Mouse (Mus musculus): ENCODE results near the gene Zbtb4.

Zbtb4 gene

DNA sequence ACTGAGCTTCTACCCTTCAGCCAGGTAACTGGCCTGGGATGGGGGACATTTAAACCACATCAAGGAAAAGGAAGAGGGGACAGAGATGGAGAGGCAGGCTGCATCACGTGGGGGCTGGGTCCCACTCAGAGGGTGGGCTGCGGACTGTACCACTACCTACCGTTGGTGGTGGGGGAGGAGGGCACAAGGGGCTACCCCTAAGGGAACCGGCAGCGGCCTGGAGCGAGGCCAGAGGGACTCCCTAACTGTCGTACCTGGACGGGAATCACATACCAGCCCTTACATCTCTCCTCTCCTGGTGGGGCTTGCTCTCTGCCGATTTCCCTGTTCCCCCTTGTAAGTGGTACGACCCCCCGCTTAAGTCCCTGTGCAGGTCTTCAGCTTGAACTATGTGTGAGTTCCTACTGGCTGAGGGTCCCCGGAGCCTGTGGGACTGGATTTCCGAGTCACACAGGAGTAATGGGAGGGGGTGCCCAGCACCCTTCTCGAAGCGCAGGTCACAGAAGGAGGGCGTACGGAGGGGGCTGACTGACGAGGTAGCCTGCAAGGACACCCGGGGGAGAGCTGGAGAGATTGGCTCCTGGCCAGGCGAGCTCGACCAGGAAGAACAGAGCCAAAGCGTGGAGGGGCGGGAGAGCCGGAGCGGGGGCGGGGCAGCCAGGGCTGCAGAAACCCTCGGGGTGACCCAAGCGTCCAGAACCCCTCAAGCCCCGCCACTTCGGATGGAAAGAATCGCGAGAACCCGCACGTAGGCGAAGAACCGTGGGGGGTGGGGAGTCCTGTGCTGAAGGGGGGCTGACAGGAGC, 34.9 kb downstream of the Zbtb4 start:
- no peak for DNase-seq (ENCODE audit: low spot score)

DNA sequence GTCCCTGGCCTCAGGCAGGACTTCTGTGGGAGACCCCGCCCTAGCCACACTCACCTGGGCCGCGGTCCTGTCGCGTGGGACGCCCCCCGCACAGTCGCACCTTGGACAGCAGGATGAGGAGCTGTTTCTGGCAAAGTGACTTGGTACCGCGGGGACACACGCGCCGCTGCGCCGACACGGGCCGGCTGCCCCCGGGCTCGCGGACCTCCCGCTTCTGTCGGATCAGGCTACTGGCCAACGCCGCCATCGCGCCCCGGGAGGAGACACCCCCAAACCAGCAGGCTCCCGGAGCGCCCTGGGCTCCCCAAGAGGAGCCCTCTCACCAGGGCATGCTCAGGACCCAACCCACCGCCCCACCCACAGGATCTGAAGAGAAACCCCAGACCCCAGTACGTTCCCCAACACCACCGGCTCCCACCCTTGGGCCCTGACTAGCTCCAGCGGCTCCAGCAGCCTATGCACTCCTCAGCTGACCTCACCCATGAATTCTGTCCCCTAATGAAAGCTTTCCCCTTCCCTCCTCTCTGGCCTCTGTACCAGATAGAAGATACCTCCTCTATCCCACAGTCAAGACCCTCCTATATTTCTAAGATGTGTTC, 35.8 kb downstream of the Zbtb4 start, which contains the start of gene Fgf11:
Gene Fgf11 (minus strand): TSS at position 479 of the 599 bp plus-strand sequence.
- DNase-seq (ENCODE audit: low spot score): no peak

DNA sequence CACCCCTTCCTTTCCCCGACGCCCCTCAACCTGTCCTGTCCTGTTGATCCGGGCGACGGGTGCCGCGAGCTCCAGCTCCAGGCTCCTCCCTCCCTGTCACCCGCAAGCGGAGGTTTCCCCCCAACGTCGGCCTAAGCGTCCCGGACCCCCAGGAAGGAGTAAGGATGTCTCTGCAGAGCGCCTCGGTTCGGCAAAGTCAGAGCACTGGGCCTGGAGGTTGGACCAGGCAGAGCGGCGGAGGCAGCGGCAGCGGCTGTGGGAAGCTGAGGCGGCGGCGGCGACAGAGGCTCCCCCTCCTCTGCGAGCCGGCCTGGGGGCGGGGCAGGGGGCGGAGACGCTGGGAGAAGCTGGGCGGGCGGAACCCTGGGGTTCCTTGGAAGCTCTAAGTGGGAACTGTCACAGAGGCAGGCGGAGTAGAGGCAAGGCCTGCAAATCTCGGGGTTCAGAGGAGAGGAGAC, 37.0 kb downstream of the Zbtb4 start:
- no peak for DNase-seq (ENCODE audit: low spot score)

DNA sequence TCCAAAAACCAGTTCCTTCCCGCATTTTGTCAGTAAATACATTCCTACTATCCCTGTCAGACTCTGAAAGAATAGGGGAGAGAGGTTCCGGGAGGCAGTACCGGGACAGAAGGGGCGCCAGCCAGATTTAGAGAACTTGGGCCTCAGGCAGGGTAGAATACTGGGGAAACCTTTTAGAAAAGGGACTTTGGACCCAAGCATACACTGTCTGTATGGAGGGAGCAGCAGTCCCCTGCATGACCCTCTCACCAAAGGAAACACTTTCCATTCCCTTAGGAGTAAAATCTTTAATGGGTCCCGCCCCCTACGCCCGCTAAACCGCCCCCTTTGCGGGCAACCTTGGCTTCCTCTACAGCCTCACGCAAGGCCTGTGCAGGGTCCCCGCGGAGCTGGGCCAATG, 37.6 kb downstream of the Zbtb4 start:
- DNase-seq (ENCODE audit: low spot score): no peak

DNA sequence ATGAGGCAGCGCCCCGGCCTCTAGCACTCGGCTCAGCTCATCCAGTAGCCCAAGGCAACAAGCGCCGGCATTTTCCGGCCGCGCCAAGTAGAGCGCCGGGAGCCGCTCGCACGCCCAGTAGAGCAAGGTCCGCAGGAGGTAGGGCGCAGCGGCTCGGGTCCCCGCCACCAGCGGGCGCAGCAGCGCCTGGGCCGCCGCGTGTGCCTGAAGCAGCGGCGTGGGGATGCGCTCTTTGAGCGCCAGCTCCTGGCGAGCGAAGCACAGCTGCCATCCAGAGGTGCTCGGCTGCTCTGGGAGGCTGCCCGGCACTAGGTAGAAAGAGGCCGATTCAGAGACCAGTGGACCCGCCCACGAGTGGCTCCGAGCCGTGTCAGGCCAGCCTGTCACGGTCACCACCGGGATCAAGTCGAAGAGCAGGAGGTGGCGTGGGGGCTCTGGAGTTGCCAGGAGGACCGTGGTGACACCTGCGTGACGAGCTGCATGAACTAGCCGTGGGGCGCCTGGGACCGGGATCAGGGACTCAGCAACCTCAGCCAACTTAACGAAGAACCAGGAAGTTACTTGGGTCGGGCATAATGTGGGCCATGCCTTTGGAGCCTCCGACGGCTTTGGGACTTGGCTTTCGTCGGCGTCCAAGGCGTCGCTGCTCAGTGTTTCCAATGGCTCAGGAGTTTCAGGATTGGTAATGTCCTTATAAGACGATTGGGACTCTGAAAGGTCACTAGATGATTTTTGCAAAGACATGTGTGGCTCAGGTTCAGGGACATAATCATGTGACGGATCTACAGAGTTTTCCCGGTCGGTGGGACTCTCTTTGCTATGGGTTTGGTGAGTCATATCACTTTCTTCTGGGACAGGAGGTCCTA, 38.3 kb downstream of the Zbtb4 start:
- DNase-seq (ENCODE audit: low spot score): peak; percentile 55

DNA sequence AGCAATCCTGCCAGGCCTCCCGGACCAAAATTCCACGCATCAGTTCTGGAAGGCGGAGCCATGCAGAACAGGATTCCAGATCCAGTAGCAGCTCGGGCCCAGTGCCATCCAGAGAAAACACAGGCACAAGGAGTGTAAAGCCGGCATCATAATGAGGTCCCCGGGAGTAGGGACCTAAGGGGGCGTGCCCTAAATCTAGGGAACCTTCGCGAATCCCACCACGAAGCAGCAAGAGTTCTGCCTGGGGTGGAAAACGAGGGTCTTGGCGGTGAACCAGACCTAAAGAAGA, 38.9 kb downstream of the Zbtb4 start:
- DNase-seq (ENCODE audit: low spot score): no peak

DNA sequence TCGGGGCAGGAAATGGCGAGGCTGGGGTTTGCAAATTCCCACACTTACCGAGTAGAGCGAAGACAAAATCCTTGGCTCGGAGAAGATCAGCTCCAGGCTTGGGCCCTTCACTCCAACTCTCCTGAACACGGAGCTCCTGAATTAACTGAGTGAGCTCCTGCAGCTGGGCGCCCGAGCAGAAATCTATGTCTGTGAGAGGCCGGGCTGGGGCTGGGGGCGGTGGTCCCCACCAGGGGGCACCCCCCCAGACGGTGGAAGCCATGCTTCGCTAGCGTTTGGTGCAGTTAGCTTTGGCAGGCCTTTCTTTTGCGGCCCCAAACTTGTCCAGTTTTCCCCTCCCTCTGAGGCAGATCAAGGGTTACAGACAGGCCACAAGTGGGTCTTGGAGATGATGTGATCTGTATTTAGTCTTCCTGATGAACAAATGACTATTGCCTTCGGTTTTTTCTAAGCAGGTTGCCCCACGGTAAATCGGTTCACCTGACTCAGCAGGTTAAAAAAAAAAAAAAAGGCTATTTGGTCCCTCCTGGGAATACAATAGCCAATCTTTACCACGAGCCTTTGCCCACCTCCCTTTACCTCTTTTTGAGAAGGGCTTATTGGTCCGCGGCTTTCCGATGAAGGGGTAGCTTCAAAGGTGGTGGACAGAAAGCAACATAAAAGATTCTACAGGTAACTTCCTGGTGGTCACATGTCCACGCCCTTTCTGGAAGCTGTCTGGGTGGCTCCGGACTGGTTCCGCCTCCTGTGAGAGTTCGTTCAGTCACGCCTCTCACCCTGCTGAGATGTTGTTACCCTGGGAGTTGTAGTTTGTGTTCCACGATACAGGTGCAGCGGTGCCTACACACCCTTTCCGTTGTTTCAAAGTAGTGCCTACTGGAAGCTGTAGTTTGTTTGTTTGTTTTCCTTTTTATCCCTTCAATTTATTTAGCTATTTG, 39.5 kb downstream of the Zbtb4 start, which contains the start of gene Tmem102:
Gene Tmem102 (minus strand): TSS at position 653 of the 938 bp plus-strand sequence.
- DNase-seq (ENCODE audit: low spot score): no peak

DNA sequence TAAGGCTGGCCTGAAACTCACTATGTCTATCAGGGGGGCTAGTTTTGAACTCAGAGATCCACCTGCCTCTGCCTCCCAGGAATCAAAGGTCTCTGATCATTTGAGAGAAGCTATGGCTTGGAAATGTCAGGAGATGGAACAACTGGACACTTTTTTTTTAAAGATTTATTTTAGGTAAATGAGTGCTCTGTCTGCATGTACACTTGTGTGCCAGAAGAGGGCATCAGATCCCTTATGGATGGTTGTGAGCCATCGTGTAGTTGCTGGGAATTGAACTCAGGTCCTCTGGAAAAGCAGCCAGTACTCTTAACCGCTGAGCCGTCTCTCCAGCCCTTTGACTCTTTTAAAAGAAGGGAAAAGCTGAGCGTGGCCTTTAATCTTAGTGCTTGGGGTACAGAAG, 40.7 kb downstream of the Zbtb4 start:
- no peak for DNase-seq (ENCODE audit: low spot score)

DNA sequence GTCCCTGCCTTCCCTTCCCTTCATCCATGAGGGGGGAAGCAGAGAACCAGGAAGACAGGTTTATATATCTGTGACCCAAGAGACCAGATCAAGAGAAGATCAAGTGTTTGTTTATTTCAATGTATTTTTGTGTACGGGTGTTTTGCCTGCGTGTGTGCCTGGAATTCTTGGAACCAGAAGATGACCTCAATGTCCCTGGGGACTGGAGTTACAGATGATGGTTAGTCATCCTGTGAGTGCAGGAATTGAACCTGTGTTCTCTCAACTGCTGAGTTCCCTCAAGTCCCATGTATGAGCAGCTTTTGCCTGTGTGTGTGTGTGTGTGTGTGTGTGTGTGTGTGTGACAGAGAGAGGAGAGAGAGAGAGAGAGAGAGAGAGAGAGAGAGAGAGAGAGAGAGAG, 41.9 kb downstream of the Zbtb4 start:
- DNase-seq (ENCODE audit: low spot score): no peak

DNA sequence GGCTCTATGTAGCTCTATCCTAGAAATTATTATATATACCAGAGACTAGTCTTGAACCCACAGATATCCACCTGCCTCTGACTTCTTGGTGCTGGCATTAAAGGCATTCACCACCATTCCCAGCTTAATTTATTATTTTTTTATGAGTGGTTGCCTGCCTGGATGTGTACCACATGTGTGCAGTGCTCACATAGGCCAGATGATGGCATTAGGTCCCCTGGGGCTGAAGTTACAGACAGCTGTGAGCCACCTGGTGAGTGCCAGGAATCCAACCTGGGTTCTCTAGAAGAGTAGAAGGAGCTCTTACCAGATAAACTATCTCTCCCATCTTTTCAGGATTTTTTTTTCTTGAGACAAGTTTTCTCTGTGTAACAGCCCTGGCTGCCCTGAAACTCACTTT, 44.6 kb downstream of the Zbtb4 start:
- DNase-seq (ENCODE audit: low spot score): no peak

DNA sequence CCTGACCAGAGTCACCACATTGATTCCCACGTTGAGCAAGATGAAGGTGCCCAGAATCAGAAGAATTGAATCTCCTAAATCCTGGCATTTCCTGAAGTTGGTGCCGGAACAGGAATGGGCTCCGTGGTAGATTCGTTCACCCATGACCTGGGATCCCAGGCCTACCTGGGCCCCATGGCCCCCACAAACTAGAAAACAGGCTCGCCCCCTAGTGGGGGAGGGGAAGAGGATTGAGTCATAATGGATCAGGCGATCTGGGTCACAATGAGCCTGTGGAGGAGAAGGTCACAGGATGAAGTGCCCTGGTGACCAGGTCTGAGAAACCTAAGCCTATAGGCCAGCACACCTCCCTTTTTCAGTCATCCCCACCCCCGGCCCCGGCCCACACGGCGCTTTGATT, 49.4 kb downstream of the Zbtb4 start, which contains the start of gene Gm39566:
Gene Gm39566 (minus strand): TSS at position 144 of the 400 bp plus-strand sequence.
- no peak for DNase-seq (ENCODE audit: low spot score)

DNA sequence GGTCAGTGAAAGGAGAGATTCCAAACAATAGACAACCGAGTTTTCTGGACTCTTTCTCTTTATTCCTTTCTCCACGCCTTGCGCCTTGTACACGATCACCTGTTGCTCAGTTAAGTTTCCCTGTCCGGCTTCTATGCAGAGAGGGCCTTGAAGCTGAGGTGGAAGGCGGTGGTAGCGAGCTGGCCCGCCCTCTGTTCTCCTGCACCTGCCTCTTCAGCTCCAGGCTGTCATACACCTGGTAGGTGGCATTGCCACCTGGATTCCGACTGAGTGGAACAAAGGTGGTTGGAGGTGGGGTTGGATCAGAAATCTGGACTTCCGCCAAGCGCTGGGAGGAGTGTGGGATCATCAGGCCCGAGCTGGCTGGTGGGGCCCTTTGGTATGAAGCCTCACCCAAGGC, 50.8 kb downstream of the Zbtb4 start:
- DNase-seq (ENCODE audit: low spot score): no peak

DNA sequence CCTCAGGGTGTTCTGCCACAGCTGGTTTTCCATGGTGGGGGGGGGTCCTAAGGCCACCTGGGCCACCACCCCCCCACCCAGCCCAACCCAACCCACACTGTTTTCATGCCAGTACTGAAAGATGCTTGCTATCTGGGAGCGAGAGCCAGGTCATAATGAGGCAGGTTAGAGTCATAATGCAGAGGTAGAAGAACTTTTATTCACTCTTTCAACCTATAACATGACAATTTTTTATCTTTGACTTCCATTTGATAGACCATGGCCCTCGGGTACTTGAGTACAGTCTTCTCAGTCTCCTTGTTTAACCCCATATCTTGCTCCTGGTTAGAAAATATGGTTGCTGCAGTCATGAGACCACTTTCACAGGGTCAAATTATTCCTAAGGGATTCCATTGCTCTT, 52.7 kb downstream of the Zbtb4 start, which contains the start of gene Spem2:
Gene Spem2 (minus strand): TSS at position 101 of the 400 bp plus-strand sequence.
- no peak for DNase-seq (ENCODE audit: low spot score)

DNA sequence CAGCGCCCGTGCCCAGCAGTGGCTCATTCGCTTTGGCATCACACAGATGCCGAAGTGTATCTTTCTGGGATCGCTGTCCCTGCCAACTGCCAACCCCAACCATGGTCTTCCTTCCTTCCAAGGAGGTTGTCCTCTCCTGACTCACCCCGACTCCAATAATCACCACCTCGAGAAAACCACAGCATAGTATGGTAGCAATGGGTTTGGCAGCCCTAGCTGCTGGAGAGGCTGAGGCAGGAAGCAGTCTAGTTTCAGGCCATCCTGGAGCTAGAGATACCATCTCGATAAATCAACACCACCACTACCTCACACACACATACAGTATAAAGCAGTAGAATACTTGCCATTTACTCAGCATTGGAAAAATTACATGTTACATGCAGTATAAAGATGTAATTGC, 53.2 kb downstream of the Zbtb4 start:
- no peak for DNase-seq (ENCODE audit: low spot score)

DNA sequence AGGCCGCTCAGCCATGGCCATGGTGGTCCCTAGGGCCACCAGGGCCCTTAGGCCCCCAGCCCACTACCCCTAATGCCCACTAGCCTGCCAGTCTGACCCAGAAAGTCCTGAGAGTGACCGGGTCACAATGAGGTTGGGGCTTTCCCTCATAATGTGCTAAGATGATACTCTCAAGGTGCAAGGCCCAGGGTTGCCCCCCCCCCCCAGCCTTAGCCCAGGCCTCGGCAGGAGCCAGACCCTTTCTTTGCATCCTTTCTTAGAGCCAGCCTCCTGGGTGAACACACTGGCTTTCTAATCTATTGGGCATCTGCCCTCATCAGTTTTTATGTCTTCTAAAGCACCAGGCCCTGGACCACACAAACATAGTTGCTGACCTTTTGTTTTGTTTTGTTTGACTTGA, 56.4 kb downstream of the Zbtb4 start, which contains the start of gene Spem1:
Gene Spem1 (minus strand): TSS at position 101 of the 400 bp plus-strand sequence.
- DNase-seq (ENCODE audit: low spot score): no peak

DNA sequence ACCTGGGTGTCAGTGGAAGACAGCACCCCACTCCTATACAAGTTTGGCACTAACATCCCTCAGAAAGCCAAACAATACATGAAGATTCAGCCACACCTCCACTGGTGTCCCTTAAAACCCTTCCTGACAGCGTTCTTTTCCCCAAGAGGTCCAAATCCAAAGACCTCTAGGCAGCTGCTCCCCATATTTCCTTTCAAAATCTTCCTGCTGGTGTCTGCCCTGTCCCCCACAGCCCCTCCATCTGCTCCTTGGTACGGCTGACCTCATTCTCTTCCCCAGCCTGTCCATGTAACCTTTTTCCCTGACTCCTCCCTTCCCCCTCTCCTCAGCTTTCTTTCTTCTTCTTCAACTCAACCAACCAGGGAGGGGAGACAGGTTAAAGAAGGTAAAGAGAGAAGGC, 57.7 kb downstream of the Zbtb4 start:
- no peak for DNase-seq (ENCODE audit: low spot score)

DNA sequence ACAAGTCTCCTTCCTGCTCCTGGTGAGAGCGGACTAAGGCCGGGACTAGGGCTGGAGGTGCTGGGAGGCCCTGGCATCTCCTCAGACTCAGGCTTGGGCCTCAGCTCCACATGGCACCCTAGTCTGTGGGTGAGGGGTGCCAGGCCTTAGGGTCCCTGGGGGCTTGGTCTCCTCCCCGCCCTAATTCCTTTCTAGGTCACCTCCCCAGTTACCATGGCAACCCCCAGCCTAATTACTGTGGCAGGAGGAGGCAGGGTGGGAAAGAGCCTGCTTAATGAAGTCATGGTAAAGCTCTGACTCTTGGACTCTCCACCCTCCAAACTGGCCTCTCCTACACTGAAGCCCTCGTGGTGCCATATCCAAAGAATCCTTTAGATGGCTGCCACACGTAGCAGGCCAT, 63.1 kb downstream of the Zbtb4 start:
- DNase-seq (ENCODE audit: low spot score): no peak

DNA sequence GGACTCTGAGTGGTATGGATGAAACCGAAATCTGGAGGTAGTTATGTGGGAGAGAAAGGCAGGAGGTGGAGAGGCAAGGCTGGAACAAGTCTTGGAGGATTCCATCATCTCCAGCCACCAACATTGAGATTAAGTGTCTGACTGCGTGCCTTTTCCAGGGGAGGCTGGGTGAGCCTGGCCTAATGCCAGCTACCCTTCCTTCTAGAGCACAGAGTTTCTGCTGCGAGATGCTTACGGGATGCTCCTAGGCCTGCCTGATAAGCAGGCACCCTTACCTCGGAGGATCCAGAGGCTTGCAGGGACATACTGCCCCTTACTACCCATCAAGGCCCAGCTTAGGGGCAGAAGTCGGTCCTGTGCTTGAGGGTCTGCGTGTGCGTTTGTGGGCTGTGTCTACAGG, 67.8 kb downstream of the Zbtb4 start:
- no peak for DNase-seq (ENCODE audit: low spot score)

Data from spleen, adult 12 weeks (tissue).